Mouse (Mus musculus): ENCODE measurements around the gene Ptprf. TPM values are rescaled to one million over a fixed set of nuclear protein-coding genes. Genes with fewer than 3 reads are reported as not detected.

Gene Ptprf
- total RNA-seq, 1 experiment from 2014 or later = not detected

DNA sequence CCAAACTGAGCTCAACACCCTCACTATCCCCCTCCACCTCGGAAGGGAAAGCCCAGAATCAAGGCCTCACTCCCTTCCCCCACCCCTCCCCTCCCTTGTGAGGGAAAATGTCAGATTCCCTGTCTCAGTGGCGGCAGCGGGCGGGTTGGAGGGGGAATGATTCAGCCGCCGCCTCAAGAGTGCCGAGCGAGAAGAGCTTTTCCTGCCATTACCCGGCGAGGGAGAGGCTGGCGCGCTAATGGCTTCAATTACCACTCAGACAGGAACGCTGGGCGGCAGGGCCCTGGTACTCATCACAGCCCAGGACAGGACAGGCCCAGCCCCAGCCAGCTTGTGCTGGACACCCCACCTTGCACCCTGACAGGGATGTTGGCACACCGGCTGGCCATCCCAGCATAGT is 25.6 kb downstream of the Ptprf start:
- ATAC-seq (replicated peaks; ENCODE audit: insufficient number of reproducible peaks, low FRiP score, low TSS enrichment, poor library complexity, severe bottlenecking) = no peak

DNA sequence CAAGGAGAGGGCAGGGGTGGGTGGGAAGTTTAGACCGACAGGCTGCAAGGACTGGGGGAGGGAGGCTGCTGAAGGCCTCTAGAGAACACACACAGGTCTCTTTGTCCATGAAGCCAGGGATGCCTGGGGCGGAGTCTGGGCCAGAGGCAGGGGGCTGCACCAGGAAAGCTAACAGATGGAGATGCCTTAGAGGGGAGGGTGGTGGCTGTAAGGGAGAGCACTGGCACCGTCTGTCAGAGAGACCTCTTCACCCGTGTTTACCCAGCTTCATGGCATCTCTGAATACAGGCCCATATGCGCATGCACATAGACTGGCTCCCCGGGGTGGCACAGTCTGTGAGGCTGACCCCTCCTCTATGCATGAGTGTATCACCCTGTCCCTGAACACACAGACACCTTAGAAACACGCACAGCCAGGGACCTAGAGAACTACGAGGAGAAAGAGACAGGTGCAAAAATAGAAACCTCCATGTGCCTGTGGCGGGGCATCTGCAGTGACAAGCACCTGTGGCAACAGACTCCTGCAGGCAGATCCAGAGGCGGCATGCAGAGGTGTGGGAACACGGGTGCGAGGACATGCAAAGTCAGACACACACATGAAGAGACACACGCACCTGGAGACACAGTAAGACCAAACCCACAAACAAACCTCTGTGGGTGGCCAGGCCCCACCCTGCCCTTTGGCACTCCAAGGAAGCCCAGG is 29.3 kb downstream of the Ptprf start:
- no peak for ATAC-seq (replicated peaks; ENCODE audit: insufficient number of reproducible peaks, low FRiP score, low TSS enrichment, poor library complexity, severe bottlenecking)

DNA sequence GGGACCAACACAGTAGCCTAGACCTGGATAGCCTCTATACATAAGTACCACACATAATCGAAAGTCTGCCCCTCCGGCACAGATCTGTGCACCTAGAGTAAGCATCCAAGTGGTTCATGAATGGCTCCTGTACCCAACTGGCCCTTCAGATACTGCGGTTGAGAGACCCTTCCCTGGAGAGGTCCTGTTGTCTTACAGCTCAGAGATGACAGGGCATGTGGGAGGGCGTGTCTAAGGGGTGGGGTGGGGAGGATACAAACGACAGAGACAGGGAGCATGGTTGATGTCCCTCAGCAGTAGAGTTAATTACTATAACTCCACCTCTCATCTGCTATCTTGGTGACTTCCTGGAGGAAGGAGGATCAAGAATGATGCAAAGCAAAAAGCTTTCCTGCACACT is 29.9 kb downstream of the Ptprf start:
- ATAC-seq (replicated peaks; ENCODE audit: insufficient number of reproducible peaks, low FRiP score, low TSS enrichment, poor library complexity, severe bottlenecking) = no peak

DNA sequence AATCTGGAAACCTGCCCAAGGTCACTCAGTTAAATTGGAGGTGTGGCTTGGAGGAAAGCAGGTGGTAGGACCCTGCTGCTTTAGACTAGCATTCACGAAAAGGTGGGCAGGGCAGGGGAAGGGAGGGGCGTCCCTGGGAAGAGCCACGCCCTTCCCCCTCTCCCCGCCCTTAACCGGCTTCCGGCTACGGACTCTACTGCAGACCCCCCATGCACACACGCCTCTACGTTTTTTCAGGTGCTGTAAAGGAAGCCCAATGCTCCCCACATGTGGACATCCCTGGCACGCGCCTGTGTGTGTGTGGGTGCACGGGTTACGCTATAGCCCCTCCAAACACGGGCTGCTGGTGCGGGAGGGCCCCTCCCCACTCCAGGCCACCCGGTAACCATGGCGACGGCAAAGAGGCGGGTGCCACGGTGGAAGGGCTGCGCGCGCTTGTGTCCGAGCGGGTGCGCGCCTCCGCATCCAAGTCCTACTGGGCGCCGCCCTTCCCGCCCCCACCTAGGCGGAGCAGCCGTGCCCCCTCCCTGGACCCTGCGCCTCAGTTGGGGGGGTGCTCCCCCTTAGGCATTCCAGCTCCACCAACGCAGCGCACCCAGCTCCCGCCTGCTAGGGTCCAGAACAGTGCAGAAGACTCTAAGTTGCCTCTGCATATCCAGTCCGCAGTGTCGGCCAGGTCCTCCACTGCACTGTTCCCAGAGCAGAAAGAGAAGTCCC is 30.5 kb downstream of the Ptprf start:
- ATAC-seq (replicated peaks; ENCODE audit: insufficient number of reproducible peaks, low FRiP score, low TSS enrichment, poor library complexity, severe bottlenecking) = no peak

DNA sequence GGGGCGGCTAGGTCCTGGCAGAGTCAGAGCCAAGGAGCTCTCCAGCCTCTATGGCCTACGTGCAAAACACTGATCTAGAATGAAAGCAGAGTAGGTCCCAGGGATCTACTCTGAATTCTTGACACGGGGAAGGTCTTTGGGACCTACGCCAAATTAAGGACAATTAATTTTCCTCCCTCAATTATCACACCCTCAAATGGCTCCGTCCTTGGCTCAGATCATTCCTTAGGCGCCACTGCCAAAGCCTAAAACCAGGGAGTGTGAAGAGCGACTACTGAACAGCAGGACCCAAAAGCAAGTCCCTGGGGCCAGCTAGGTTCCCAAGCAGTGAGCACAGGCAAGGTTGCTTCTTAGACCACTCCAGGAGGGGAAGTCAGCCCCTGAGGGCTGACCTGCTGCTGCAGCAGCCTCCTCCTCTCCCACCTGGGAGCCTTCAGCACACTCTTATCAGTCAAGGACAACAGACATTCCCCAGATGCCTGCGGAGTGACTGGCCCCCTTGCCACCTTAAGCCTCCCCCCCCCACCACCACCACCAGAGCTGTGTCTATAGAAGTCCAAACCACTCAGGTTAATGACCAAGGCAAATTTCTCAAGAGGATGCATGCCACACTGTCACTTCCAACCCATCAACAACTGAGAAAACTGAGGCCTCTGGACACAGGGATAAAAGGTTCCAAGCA is 31.3 kb downstream of the Ptprf start:
- no peak for ATAC-seq (replicated peaks; ENCODE audit: insufficient number of reproducible peaks, low FRiP score, low TSS enrichment, poor library complexity, severe bottlenecking)

DNA sequence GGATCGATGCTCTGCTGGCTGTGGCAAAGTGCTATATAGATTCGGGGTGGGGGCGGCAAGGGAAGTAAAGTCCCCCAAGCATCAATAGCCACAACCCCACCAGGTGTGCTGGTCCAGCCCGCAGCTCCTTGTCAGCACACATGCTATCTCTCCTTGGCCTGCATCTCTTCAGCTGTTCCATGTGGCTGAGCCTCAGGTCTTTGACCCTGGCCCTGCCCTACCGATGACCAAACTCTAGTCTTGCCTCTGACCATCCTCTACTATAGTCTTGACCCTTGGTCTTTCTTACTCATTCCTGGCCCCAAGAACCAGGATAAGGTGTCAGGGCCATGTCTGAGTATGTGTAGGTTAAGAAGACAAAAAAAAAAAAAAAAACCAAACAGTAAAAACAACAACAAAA is 33.2 kb downstream of the Ptprf start:
- ATAC-seq (replicated peaks; ENCODE audit: insufficient number of reproducible peaks, low FRiP score, low TSS enrichment, poor library complexity, severe bottlenecking) = no peak

DNA sequence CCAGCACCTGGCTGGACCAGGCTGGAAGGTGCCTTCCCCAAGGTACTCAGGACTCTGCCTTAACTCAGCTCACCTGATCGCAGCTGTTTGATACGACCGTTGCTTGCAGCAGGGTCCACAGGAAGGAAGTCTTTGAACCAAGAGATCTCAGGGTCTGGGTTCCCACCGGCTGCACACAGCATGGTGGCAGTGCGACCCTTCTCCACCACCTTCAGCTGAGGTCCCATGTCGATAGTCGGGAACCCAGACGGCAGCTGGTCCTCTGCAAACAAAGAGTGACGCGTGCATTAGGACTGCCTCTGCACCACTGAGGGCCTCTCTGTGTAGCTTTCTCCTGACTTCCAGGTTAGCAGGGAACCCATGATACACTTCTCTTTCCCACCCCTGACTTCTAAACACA is 33.8 kb downstream of the Ptprf start:
- ATAC-seq (replicated peaks; ENCODE audit: insufficient number of reproducible peaks, low FRiP score, low TSS enrichment, poor library complexity, severe bottlenecking) = no peak

DNA sequence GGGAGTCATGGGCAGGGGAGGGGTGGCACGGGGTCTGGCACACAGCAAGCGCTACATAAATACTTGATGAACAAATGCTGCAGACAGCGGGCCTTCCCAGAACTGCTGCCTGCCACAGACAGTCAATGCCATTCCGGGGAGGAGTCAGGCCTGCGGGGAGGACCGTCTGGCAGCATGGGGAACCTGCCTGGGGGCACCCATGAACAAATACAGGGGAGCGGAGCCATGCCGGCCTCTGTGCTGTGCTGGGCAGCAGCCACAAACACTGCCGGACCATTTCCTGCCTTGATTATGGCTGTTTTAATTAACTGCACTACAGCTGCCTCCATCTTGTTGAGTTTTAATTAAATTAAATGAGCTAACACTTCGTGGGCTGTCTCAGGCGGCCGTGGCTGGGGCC is 35.0 kb downstream of the Ptprf start:
- ATAC-seq (replicated peaks; ENCODE audit: insufficient number of reproducible peaks, low FRiP score, low TSS enrichment, poor library complexity, severe bottlenecking) = no peak

DNA sequence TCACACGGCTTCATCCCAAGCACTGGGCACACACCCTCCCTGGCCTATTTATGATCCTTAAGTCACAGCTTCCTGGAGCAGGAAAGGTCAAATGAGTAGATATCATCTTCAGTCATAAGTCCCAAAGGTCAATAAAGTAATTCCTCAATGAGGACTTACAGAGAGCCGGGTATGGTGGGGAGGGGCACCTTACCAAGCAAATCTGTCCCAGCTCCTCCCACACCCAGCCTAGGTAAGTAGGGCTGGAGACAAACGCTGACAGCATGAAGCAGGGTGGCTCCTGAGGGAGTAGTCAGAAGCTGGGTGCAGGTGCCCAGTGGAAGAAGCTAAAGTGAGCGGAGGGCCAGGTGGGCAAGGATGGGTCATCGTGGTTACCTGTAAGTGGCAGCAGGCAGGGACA is 36.3 kb downstream of the Ptprf start:
- ATAC-seq (replicated peaks; ENCODE audit: insufficient number of reproducible peaks, low FRiP score, low TSS enrichment, poor library complexity, severe bottlenecking) = no peak

DNA sequence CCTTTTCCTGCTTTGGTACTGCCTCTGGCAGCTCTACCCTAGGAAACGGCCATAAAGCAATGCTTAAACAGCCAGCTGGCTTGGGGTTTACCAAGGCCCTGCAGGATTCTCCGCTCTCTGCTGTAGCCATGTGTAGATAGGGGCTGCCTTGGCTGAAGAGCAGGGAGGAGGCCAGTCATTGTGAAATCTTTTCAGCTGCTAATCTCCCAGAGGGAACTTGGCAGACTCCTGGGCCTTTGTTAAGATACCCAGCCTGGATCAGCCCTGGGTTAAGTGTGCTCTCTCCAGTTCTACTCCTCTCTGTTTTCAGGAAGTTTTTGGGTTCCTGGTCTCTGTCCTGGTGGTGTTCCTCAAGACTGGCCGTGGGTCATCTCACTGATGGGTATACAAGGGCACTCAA is 43.9 kb downstream of the Ptprf start:
- no peak for ATAC-seq (replicated peaks; ENCODE audit: insufficient number of reproducible peaks, low FRiP score, low TSS enrichment, poor library complexity, severe bottlenecking)

DNA sequence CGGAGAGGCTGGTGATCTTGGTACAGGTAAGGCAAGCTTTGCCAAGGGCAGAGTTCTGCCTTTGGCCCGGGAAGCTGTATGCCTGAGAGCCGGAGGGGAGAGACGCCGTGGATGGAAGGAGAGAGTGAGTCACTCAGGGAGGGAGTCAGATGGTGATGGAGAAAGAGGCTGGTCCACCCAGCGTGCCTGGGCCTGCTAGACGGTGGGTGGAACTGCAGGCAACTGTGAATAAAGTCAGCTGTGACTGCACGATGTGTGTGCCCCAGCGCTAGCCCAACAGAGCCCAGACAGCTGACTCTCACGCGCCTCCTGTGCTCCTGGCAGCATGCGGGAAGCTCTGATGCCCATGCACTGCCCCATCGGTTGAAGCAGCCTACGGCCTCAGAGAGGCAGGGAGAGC is 45.4 kb downstream of the Ptprf start:
- no peak for ATAC-seq (replicated peaks; ENCODE audit: insufficient number of reproducible peaks, low FRiP score, low TSS enrichment, poor library complexity, severe bottlenecking)

DNA sequence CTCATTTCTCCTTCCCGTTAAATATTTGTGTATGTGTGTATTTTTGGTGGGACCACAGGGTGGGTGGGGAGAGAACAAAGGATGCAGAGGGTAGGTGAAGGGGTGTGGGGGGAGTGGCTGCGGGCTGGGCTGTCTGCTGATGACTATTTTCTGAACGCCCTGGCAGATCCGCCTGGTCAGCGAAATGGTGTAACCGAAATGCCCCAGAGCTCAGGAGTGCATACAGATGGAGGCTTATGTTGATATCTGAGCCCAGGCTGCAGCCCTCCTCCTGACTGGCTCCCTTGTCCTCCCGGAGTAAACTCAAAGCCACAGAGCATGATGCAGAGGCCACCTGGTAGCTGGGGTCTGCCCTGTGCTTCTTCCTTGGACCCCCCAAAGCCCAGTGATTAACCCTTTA is 47.4 kb downstream of the Ptprf start:
- ATAC-seq (replicated peaks; ENCODE audit: insufficient number of reproducible peaks, low FRiP score, low TSS enrichment, poor library complexity, severe bottlenecking) = no peak

DNA sequence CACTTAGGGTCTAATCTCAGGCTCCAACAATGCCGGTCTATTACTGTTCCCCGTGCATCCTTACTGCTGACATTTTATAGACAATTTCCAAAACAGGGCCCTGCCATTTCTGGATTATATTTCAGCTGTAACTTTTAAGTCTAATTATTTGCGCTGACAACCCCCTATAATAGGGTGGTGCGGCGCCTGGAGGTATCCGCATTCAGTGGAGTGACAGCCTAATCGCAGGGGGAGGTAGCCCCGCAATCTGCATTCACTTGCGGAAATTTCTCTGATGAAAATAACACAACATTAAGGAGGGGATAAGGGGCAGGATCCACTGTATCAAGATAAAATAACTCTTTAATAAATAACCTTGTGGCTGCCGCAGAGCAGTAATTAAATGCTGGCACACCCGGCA is 47.9 kb downstream of the Ptprf start:
- no peak for ATAC-seq (replicated peaks; ENCODE audit: insufficient number of reproducible peaks, low FRiP score, low TSS enrichment, poor library complexity, severe bottlenecking)

DNA sequence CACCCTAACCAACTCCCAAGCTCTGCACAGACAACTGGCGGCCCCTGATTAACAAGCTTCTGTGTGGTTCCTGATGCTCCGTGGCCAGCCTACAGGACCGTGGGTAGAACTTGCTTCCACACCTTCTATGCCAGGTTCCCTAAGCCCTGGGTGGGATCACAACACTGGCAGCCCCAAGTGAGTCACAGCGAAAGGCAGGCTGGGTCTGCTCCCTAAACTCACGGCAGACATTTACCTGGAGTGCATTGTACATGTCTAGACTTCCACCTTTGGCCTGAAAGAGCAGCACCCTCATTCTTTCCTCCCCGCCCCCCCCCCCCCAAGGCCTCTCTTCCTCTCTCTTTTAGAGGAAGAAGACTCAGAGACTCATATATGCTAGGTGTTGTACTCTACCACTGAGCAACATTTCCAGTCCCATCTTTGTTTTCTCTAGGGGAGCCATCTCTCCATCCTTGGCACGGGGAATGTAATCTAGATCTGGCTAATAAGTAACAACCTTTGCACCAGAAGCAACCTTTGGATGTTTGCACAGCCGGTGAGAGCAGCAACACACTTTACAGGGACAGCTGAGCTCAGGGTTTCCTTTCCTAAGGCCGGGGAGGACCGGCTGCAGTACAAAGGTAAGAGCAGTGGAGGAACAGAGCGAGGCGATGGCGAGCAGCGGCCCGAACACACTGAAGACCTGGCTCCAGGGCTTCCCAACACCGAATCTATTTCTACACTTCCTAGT is 51.1 kb downstream of the Ptprf start:
- ATAC-seq (replicated peaks; ENCODE audit: insufficient number of reproducible peaks, low FRiP score, low TSS enrichment, poor library complexity, severe bottlenecking) = no peak

DNA sequence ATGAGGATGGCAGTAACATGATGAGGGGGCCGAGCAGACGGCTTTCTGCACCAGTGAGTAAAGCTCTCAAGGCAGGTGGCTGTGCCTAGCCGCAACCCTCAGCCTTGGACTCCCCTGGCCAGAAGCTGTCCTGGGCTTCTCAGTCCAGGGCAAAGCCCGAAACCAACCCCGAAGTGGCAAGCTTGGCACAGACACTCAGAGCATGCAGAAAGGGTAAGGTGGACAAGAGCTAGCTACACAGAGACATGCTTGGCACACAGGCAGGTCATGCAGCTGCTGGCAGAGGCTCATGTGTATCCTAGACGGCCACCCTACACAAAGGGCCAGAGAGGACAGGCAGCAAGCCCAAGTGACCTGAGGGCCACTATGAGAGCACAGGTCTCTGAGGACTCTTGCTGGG is 52.5 kb downstream of the Ptprf start:
- no peak for ATAC-seq (replicated peaks; ENCODE audit: insufficient number of reproducible peaks, low FRiP score, low TSS enrichment, poor library complexity, severe bottlenecking)

DNA sequence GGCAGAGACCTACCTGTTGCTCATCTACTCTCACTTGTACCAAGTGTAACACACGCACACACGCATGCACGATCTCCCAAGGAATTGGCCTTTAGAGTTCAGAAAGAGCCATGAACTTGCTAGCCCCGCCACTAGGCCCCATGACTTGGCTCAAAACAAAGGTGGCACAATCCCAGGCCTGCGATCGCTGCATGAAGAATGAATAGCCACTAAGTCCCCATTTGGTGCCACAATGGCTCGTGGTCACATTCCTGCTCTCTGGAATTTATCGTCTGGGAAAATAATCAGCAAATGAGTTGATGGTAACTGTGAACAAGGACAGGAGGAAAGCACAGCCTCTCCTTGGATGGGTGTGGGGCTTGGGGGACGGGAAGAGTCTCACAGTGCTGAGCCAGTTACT is 54.3 kb downstream of the Ptprf start:
- ATAC-seq (replicated peaks; ENCODE audit: insufficient number of reproducible peaks, low FRiP score, low TSS enrichment, poor library complexity, severe bottlenecking) = no peak

DNA sequence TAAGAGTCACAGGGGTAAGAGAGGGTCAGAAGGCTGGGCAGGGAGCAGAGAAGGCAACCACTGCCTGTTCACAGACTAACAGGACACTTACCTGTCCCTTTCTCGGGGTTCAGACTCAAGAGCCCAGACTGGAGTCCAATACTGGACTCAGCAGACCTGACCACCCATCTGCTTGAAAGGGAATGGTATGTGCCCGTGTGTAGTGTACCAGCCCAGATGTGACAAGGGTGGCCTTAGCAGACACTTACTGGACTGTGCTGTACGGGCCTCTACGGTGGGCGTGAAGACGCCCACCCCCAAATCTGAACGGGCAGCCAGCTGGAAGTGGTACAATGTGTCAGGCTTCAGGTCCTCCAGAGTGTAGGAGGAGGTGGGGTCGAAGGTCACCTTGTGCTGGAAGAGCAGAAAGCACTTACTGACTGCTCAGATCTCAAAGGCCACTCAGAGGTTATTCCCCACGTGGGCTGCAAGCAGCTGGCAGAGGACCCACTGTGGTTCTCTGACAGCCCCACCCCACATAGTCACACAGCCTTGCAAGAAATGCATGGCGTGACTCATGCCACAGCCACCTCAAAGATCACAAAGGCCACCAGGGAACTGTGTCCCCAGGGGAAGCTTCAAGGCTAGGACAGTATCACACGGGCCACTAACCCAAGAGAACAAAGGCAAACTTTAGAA is 56.4 kb downstream of the Ptprf start:
- no peak for ATAC-seq (replicated peaks; ENCODE audit: insufficient number of reproducible peaks, low FRiP score, low TSS enrichment, poor library complexity, severe bottlenecking)

DNA sequence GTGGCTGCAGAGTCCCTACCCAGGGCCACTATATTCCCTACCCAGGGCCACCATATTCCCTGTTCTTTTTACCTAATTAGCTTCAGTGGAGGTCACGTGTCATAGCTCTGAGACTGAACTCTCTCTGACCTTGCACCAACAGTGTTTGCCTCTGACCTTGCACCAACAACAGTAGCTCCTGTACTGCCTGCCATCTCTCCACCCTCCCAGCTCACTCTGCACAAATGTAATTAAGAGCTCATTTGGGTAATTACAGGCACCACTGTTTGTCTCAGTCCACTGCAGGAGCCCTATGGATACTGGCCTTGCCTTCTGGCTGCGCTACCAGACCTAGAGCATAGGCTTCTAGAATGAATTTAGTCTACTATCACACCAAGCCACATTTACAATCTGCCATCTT is 57.3 kb downstream of the Ptprf start:
- ATAC-seq (replicated peaks; ENCODE audit: insufficient number of reproducible peaks, low FRiP score, low TSS enrichment, poor library complexity, severe bottlenecking) = no peak

DNA sequence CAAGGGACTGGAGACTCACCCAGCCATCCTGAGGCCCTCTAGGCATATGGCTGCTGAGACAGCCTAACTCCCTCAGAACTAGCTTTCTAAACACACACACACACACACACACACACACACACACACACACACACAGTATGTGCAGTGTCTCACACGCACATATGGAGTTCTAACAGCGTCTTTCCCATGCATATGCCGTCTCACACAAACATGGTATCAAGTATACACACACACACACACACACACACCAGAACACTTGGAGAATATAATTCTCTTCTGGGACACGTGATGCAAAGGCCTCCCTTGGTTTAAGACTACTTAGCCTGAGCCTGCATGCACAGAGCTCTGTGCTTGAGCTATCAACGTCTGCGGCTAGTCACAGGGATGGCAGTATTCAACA is 59.3 kb downstream of the Ptprf start:
- no peak for ATAC-seq (replicated peaks; ENCODE audit: insufficient number of reproducible peaks, low FRiP score, low TSS enrichment, poor library complexity, severe bottlenecking)

Measured in monocyte, adult 5-6 weeks (primary cell).